Mouse (Mus musculus) erythroblast, embryonic 14.5 days (primary cell): ENCODE data around the gene Tmem132c. TPM values are rescaled to one million over a fixed set of nuclear protein-coding genes. Genes with fewer than 3 reads are reported as not detected.

Source experiments
- H3K27me3 ChIP-seq: 2 replicates; pipeline ENCODE4 v1.6.1; 2012; ENCODE audit warnings: inconsistent platforms; ENCODE audit not compliant: control insufficient read depth
- H3K36me3 ChIP-seq: 2 replicates; pipeline ENCODE4 v1.6.1; 2012; ENCODE audit warnings: mild to moderate bottlenecking, inconsistent platforms; ENCODE audit not compliant: control insufficient read depth
- H3K4me1 ChIP-seq: 2 replicates; pipeline ENCODE4 v1.6.1; 2012; ENCODE audit warnings: inconsistent platforms; ENCODE audit not compliant: control insufficient read depth
- H3K4me3 ChIP-seq: replicated peaks from 2 replicates; pipeline ENCODE3; 2012; ENCODE audit warnings: moderate library complexity, mild to moderate bottlenecking, inconsistent platforms
- H3K9me3 ChIP-seq: 2 replicates; pipeline ENCODE4 v1.6.1; 2012; ENCODE audit warnings: low read length, inconsistent platforms, mixed read lengths; ENCODE audit not compliant: control insufficient read depth
- GATA1 ChIP-seq: IDR thresholded peaks from 2 replicates; pipeline ENCODE4 v1.6.1; 2012; ENCODE audit warnings: low read length, inconsistent platforms, mixed read lengths
- TAL1 ChIP-seq: IDR thresholded peaks from 3 replicates; pipeline ENCODE4 v1.6.1; 2012; ENCODE audit warnings: low read length, inconsistent platforms, mixed read lengths
- polyA plus RNA-seq: library from polyadenylated mRNA; stranded (reverse); fragments of >175 nt; gene quantifications from 2 replicates; pipeline ENCODE4 v1.2.3, GENCODE M21; 2012

Gene Tmem132c
- polyA plus RNA-seq, 1 experiment: not detected

DNA sequence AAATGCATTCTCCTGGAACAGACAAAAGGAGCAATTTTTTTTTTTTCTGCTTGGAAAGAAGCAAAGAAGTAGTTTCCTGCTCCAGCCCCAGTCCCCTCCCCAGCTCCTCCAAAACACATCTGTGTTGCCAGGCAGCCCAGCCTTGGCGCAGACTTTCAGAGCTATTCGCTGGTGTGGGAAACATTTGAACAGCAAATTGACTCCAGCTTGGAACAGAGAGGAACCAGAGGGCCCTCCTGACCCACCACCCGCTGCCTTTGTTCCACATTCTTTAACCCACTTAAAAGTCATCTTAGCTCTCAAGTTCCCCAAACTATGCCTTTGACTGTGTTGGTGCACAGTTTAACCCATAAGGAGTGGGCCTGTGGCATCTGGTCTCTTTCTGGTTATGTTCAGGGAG is 128.9 kb downstream of the Tmem132c start:
- no peak overlapping the region for H3K4me3 ChIP-seq
- peaks cover 61% of the 10 kb centered on the region for H3K9me3 ChIP-seq
- H3K4me1 ChIP-seq: no peaks in the 10 kb centered on the region
- H3K36me3 ChIP-seq: no peaks in the 10 kb centered on the region
- TF ChIP-seq GATA1: no peak
- no peak for TF ChIP-seq TAL1
- no peaks in the 10 kb centered on the region for H3K27me3 ChIP-seq

GRCm38 (mm10) chr5:127374251-127374650 is 132.6 kb downstream of the Tmem132c start:
- Histone ChIP-seq H3K9me3 (peaks cover 69% of the 10 kb centered on the region), H3K36me3 (no peaks in the 10 kb centered on the region), H3K4me3 (no peak overlapping the region), H3K27me3 (no peaks in the 10 kb centered on the region), H3K4me1 (no peaks in the 10 kb centered on the region)
- TF ChIP-seq TAL1 (no peak), GATA1 (no peak)

GRCm38 (mm10) chr5:127375654-127376053 is 134.0 kb downstream of the Tmem132c start:
- no peaks in the 10 kb centered on the region for H3K27me3 ChIP-seq
- H3K4me3 ChIP-seq: no peak overlapping the region
- no peak for TF ChIP-seq GATA1
- no peak for TF ChIP-seq TAL1
- no peaks in the 10 kb centered on the region for H3K4me1 ChIP-seq
- H3K9me3 ChIP-seq: peaks cover 73% of the 10 kb centered on the region
- no peaks in the 10 kb centered on the region for H3K36me3 ChIP-seq

DNA sequence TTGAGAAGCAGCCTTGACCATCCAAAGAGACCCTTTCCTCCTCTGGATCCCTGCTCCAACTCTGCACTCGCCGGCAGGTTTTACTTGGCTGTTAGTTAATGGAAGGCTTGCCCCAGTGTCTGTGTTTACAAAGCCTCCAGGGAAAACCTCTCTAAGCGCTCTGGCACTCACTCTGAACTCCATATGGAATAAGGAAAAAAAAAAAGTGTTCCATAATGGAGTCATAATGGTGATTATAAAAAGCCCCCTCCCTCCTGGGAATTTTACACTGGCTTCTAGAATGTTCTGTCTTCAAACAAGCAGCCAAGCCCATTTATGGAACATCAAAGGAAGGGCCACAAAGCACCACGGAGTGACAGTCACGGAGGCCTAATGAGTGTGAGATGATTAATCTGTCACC is 136.9 kb downstream of the Tmem132c start:
- no peak for TF ChIP-seq TAL1
- no peak for TF ChIP-seq GATA1
- no peaks in the 10 kb centered on the region for H3K36me3 ChIP-seq
- no peaks in the 10 kb centered on the region for H3K4me1 ChIP-seq
- H3K4me3 ChIP-seq: no peak overlapping the region
- H3K9me3 ChIP-seq: peaks cover 72% of the 10 kb centered on the region
- no peaks in the 10 kb centered on the region for H3K27me3 ChIP-seq

GRCm38 (mm10) chr5:127379351-127379750 is 137.7 kb downstream of the Tmem132c start:
- Histone ChIP-seq H3K9me3 (peaks cover 65% of the 10 kb centered on the region), H3K4me1 (no peaks in the 10 kb centered on the region), H3K27me3 (no peaks in the 10 kb centered on the region), H3K36me3 (no peaks in the 10 kb centered on the region), H3K4me3 (no peak overlapping the region)
- no peak for TF ChIP-seq TAL1
- no peak for TF ChIP-seq GATA1

DNA sequence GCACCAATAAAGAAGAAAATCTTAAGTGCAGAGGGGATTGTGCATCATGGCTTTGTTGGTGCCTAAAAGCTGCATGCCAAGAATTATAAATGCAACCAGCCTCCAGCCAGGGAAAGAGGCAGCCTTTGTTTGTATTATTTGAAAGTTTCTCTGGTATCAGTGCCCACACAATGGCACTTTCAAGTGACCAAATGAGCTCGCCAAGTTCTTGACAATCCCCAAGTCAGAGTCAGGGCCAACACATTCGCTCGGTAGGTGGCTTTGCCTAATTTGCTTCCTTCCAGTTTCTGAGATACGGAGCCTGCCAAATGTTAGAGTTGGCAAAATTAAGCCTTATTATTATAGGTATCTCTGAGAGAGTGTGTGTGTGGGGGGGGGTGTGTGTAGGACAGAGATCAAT is 139.6 kb downstream of the Tmem132c start:
- H3K4me3 ChIP-seq: no peak overlapping the region
- H3K27me3 ChIP-seq: no peaks in the 10 kb centered on the region
- H3K4me1 ChIP-seq: no peaks in the 10 kb centered on the region
- no peaks in the 10 kb centered on the region for H3K36me3 ChIP-seq
- no peak for TF ChIP-seq TAL1
- no peak for TF ChIP-seq GATA1
- H3K9me3 ChIP-seq: peaks cover 53% of the 10 kb centered on the region

GRCm38 (mm10) chr5:127382571-127382970 is 141.0 kb downstream of the Tmem132c start:
- Histone ChIP-seq H3K4me1 (no peaks in the 10 kb centered on the region), H3K4me3 (no peak overlapping the region), H3K27me3 (no peaks in the 10 kb centered on the region), H3K9me3 (peaks cover 54% of the 10 kb centered on the region), H3K36me3 (no peaks in the 10 kb centered on the region)
- TF ChIP-seq GATA1 (no peak), TAL1 (no peak)

- Histone ChIP-seq H3K4me1 (no peaks in the 10 kb centered on the region), H3K4me3 (no peak overlapping the region), H3K9me3 (peaks cover 63% of the 10 kb centered on the region), H3K36me3 (no peaks in the 10 kb centered on the region), H3K27me3 (no peaks in the 10 kb centered on the region)
- TF ChIP-seq GATA1 (no peak), TAL1 (no peak)
These were observed 149.6 kb downstream of the Tmem132c start for GRCm38 (mm10) chr5:127391187-127391586.

- no peaks in the 10 kb centered on the region for H3K4me1 ChIP-seq
- H3K27me3 ChIP-seq: no peaks in the 10 kb centered on the region
- no peak overlapping the region for H3K4me3 ChIP-seq
- no peaks in the 10 kb centered on the region for H3K36me3 ChIP-seq
- TF ChIP-seq TAL1: no peak
- no peak for TF ChIP-seq GATA1
- peaks cover 67% of the 10 kb centered on the region for H3K9me3 ChIP-seq
These were observed 155.3 kb downstream of the Tmem132c start for GRCm38 (mm10) chr5:127396889-127397288.

- TF ChIP-seq TAL1 (no peak), GATA1 (no peak)
- H3K36me3 ChIP-seq: no peaks in the 10 kb centered on the region
- no peak overlapping the region for H3K4me3 ChIP-seq
- peaks cover 67% of the 10 kb centered on the region for H3K9me3 ChIP-seq
- no peaks in the 10 kb centered on the region for H3K4me1 ChIP-seq
- no peaks in the 10 kb centered on the region; the same call in 1 of the 2 replicates for H3K27me3 ChIP-seq
These were observed 156.4 kb downstream of the Tmem132c start for GRCm38 (mm10) chr5:127398010-127398409.
